Mouse (Mus musculus) R1 (cell line): ENCODE measurements at regions not wholly inside any gene's neighbourhood (a gene's known extent, or its start where the extent isn't known, plus 50 kb on each side); places are given as distances from the start of the nearest gene placed in this dataset.
"Not testable (repeated sequence)": the region's sequence is repeated elsewhere in the genome, so short reads cannot be mapped to it uniquely, and the experiment has no call there.

Source experiments
- DNase-seq: peaks from one replicate; pipeline ENCODE4 v3.0.0-alpha.2; 2018; ENCODE audit warnings: low read depth, low spot score

DNA sequence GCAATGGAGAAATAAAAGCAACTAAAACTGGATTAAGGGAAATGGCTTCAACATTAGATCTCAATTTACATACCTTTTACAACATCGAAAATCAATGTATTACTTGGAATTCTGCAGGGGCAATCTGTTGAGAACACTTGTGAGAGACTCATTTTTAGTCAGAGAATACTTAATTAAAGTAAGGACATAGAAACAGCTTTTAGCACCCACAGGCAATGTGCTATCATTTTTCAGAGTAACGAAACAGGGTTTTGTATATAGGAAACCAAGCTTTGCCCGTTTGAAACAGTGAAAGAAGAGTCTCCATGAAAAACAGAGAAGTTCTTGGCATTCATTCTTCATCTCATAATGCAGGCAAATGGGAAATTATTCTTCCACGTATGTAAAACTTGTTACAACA is 196.4 kb downstream of the Tdrd3 start:
- DNase-seq = no peak

DNA sequence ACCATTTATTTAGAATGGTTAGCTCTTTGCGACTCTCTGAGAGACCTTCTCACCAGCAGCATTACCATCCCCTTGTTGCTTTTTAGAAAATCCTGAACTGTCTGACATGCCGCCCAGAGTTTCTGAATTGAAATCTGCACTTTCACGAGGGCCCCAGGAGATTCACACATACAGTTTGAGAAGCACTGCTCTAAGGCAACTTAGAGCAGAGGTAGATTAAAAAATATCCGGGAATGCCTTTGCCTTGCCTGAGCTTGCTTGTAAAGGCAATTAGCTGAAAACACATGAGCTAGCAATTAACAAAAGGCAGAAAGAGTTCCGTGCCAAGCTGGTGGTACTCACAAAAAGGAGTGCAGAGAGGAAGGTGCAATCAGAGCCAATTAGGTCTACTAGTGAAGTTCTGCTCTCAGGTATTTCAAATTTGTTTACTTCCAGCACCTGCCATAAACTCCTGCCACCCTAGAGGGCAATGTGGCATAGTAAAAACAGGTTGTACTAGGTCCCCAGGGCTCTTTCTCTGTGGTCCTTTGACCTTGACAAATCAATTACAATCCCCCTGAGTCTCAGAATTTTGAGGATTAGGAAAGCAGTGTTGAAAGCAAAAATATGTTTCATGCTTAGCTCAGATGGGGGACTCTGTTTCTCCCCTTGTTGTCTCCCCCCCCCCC is 203.1 kb downstream of the Tdrd3 start:
- no peak for DNase-seq

DNA sequence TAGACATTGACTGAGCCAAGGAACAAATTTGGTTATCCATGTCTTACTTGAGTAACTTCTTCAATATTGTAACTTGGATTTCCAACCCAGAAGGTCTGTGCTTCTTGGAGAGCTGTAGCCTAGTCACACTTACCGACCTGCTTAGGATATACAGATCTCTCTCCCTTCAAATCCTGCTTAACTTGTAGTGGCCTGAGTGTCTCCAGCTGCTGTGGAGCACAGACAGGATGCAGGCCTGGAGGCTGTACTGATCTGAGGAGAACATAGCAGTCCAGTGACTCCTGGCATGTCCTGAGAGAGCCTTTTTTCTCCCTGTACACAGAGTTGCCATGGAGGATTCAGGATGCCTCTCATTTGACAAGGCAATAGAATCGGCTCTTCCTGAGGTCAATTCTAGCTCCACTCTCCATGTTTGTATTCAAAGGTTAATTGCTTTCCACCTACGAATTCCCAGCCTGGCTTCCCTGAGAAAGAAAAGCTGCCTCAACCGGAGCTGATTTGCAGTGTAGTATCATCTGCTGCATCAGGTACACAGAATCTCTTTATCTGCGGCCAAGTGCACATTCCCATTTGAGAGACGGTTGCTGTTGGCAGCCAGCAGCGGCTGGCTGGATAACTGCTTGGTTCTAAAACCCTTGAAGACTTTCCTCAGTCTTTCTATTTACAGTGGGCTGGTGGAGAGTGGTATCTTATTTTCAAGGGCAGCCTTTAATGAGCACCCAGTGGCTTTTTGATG is 214.8 kb downstream of the Tdrd3 start:
- DNase-seq = no peak

DNA sequence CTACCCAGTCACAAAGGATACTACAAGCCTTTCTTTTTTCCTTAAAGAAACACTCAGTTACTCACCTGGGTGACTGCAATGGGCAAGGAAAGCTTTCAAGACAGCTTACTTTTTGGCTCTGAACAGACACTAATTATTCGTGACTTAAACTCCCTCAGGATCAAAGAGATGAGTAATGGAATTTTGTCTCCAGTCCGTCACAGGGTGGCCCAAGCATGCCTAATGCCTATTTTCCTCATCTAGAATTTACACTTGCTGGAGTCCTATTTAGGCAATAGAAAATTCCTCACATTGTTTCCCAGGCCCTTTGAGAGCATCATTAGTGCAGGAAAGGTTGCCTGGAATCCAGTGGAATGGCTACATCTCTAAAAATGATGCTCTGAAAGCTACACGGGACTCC is 218.2 kb downstream of the Tdrd3 start:
- no peak for DNase-seq

DNA sequence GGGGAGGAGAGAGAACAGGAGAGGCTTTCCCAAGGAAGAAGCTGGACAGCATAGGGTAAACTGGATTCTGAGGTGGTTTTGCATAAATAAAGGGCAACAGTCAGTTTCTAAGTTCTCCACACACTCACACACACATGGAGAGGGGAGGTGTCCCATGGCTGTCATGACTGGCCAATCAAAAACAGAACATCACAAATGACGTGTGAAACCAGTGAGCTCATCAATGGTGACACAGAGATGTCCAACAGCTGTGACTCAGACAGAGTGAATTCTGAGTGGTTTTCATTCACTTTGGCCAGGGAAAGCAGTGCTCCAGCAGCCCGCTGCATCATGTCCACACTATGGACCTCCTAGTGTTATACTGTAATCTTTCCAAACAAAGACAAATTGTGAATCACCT is 220.7 kb downstream of the Tdrd3 start:
- DNase-seq = no peak

DNA sequence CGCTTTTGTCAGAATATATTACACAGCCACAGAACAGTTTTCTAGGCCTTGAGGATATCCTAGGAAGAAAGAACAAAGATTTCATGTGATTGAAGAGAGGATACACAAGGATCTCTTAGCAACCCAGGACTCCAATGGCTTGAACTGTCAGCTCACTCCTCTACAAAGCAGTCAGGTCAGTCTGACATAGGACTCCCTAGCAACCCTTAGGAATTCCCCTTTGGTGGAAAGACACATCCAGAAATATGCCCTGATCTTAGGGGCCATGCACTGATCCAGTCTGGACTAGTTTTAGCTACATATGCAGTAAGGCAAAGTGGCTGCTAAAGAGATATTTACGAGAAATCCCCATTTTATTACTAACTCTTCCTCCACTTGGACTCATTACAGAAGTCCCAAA is 251.5 kb downstream of the Tdrd3 start:
- no peak for DNase-seq

DNA sequence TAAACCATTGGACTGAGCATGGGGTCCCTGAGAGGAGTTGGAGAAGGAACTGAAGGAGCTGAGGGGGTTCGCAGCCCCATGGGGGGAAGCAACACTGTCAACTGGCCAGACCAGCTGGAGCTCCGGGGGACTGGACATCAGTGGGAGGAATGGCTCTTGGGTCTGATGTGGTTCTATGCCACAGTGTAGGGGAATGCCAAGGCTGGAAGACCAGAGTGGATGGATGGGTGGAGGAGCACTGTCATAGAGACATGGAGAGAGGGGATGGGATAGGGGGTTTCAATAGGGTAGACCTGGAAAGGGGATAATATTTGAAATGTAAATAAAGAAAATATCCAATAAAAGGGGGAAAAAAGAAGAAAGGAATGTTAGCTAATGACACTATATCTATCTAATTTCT is 253.1 kb downstream of the Tdrd3 start:
- no peak for DNase-seq

DNA sequence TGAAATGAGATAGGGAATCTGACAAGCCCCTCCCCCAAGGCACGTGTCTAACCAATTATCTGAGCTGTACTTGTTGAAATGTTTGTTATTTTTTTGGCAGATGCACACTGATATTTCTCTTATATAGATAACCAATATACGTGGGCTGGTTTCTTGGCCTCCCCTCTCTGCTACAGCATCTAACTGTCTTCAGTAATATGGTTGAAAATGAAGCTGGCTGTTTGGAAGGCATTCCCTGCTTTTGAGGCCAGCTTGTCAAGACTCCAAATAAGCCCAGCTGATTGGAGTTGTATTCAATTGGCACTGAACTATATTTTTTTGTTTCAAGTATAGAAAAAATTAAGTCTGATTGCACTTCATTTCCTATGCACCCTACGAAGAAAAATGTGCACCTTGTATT is 264.3 kb downstream of the Tdrd3 start:
- DNase-seq = no peak

DNA sequence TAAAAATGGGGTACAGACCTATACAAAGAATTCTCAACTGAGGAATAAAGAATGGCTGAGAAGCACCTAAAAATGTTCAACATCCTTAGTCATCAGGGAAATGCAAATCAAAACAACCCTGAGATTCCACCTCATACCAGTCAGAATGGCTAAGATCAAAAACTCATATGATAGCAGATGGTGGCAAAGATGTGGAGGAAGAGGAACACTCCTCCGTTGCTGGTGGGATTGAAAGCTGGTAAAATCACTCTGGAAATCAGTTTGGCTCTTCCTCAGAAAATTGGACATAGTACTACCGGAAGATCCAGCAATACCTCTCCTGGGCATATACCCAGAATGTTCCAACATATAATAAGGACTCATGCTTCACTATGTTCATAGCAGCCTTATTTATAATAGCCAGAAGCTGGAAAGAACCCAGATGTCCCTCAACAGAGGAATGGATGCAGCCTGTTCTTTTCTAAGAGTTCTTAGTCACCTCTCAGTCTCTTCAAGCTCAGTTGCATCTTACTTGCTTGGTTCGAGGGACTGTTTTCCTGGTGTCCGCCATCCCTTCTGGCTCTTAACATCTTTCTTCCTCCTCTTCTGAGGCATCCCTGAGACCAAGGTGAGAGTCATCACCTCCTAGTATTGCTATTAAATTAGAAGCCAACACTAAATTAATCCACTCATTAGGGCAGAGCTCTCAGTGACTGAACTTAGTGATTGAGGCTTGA is 266.8 kb downstream of the Tdrd3 start:
- DNase-seq = not testable (repeated sequence)

DNA sequence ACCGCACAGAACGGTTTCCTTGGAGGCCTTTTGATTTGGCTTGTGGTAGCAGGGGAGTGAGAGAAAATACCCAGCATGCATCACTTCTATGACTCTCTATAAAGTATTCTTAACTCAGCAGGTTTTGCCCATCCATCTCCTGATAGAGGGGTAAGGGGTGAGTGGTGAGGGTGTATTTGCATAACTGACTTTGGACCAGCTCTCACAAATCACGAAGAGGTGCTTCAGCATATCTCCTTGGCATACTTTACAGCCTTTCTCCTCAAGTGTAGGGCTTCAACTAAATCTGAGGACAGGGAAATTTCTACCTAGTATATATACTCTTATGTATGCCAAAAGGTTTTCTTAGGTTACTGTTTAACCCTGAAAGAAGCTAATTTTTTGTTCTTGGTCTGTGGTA is 273.4 kb downstream of the Tdrd3 start:
- DNase-seq = no peak

DNA sequence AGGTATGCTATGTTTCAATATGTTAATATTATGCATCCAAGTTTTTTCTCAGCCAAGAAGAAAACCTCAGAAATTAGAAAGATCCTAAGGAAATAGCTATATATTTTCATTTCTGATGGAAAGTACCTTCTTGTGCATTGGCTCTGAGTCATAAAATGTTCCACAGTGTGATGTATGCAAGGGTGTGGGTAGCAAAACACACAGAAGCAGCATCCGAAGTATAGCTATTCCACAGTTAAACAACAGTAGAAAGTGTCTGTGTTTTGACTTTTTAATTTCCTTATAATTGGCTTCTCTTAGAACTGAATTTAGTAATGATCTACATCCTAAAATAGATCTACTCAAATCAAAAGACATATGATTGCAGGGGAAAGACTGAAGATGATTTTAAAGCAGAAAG is 320.0 kb downstream of the Tdrd3 start:
- no peak for DNase-seq

DNA sequence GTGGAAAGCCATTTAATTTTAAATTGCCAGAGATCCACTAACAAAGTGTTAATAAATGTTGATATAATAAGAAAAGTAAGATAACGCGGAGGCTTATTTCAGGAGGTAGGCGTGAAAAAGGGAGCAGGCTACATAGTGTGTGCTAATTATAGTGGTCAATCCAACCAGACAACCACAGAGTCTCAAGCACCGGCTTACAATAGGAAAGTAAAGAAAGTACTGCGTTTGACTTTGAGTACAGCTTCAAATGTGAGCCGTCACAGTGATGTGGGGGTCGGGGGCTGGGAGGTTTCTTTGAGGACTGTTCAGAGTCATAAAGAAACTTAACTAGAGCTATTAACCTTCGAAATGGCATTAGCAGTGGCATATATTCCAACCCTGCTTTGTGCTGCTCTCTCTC is 329.1 kb downstream of the Tdrd3 start:
- no peak for DNase-seq

DNA sequence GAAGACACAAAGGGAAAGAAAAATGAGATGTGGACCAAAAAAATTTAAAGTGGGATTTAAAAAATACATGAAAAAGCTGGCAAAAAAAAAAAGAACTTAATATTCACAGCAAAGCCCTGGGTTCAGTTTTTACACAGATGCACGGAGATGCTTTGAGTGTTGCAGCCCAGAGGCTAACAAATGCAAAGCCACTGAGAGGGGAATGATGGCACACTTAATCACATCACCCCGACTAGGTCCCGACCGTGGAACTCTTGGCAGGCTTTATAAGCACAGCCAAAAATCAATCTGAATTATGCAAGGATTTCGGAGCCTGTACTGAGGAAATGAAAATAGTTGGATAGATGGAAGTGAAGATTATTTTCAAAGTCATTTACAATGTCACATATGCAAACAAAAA is 329.6 kb downstream of the Tdrd3 start:
- DNase-seq = no peak

DNA sequence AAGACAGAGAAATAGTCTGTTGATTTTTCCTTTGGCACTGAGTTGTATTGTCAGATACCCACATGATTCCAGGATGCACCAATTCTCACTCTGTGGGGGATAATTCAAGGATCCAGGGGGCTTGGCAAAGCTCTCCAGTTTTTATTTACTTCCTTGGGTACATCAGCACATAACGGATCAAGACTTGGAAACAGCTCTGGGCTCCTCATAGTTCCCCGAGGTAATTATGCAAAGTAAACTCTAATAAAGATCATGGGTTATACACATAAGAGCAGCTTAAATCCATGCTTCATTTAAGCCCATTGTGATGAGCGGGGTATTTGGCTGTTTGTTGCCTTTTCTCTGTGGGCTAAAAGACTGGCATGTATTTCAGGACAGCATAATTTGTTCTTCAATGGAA is 332.6 kb downstream of the Tdrd3 start:
- DNase-seq = no peak

DNA sequence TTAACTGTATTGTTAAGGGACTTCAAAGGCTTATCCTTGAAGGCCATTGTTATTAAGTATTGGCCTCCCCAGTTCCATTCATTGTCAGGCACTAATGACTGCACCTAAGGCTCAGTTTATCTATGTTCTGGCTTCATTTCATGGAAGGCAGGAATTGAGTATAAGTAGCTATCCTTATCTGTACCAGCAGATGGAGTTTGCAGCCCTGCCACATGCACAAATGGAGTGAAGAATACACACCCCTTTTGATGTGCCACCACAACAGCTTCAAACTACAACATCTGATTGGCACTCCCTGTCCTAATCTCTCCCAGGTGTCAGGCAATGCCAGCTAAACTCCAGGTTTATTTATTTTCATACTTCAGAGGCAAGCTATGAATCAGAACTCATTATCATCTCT is 333.3 kb downstream of the Tdrd3 start:
- DNase-seq = no peak

DNA sequence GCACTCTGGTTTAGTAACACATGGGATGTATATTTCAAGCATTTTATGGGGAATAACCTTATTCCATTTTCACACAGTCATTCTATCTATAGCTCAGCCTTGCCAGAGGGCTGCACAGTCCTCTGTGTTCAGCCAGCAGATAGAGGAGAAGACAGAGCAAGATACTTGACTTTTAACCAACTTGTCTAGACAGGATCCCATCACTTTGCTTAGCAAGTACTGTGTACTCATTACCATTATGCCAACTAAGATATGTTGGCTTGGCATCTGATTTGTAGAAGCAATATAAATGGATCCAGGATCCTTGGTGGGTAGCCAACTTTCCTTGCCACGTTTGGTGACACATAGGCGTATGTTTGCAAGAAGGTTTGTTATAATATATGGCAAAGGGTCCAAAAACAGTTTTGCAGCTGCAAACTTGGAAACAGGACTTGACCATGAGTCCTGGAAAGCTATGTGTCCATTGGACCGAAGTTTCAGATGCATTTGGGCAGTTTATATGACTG is 334.3 kb downstream of the Tdrd3 start:
- no peak for DNase-seq

DNA sequence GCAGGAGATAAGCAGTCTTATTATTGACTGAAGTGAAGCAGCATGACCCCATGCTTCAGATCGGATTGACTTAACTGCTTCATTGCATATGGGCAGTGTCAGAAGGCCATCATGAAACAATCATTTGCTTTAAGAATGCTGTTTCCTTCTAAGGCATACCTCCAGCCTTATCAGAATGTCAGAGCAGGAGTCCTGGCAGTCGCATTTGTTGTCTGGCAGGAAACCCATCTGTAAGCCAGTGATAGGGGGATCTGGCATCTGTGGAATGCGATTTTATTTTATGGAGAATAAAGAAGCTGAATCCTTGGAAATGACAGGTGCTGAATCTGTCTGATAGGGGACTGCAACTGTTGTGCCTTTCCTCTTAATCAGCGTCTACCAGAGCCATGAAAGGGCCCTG is 338.3 kb downstream of the Tdrd3 start:
- no peak for DNase-seq

DNA sequence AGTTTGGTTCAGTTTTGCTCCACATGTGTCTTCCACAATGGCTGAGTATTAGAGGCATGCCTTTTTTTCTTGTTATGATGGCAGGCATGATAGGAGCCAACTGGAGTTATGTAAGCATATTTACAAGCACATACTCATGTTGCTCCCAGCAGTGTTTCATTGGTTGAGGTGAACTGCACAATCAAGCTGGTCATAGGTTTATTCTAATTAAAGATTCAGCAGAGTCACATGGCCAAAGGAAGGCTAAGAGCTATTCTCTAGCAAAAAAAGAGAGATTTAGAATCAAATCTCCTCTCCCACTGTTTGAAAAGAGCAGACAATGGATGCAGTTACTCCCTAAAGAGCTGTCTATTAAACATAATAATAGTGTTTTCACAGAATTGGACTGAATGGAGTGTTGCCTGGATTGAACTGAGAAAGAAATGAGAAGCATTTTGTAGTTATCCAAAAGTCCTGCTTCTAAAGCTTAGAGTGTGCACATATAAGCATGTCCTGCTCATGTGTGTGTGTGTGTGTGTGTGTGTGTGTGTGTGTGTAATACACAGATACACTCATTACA is 359.0 kb downstream of the Tdrd3 start:
- peak; percentile 18 for DNase-seq

DNA sequence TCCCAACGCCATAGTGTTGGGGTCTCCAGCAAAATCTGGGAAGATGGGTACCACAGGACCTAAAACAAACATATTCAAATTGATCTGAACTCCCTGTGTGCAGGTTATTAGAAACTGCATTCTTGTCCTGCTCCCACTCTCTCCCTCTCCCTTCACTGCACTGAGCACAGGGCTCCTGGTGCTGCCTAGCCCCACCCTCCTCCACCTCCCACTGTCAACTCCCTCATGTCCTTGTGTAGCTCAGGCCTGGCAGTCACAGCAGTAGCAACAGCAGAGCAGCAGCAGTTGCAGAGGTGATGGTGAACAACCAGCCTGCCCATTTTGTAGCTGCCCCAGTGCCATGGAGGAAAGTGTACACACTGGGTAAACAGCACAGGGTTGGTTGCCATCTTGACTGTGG is 383.4 kb downstream of the Tdrd3 start:
- DNase-seq = no peak

DNA sequence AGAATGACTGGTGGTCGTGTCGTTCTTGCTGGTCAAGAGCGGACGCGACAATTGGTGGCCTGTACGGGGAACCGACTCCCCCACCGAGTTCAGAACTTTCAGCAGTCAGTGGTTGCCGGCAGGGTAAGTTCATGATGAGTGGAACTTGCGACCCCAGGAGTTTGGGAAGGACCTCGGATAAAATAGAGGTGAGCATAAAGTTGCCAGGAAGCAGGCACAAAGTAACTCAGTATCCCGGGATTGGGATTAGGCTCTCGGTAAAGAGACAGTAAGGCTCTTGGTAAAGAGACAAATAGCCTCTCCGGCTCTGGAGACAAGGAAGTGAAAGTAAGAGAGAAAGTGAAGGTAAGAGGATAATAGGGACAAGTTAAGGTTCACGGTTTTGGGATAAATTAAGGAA is 393.2 kb downstream of the Tdrd3 start:
- not testable (repeated sequence) for DNase-seq

DNA sequence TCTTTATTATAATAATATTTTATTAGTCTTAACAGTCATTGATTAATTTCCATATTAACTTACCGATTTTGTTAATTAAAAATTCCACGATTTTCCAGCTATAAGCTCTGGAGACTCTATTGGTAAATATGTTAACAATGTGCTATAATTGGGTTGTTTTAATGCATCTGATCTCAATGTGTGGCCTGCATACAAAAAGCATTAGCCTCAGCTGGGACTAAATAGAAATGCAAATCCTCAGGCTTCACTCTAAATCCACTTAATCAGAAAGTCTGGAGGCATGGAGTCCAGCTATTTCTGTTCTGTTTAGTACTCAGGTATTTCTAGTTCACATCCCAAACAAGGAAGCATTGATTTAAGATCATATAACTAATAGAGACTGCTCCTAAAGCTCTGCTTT is 427.7 kb downstream of the Tdrd3 start:
- DNase-seq = no peak

DNA sequence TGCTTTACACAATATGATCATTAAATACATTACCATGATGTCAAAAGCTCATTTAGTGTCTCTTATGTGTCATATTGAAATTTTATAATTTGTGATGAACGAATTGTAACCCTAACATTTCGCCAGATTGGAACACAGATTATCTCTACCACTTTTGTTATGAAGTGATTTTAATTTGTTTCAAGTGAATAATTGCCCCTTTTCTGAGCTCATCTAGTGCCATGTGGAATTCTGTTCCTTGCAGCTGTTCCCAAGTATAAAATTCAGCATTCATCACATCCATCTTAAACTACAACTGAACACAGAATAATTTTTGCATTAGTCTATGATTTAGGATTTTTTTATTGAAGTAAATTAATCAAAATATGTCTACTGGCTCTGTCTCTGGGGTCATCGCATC is 445.0 kb downstream of the Tdrd3 start:
- no peak for DNase-seq
